Mouse (Mus musculus) C2C12 (cell line): ENCODE data around the gene Tbc1d8. TPM values are rescaled to one million over a fixed set of nuclear protein-coding genes. Genes with fewer than 3 reads are reported as not detected.

Source experiments
- H3K27me3 ChIP-seq: one replicate; pipeline ENCODE4 v1.6.1; 2011; ENCODE audit not compliant: control insufficient read depth, insufficient read depth, insufficient read length
- H3K36me3 ChIP-seq: one replicate; pipeline ENCODE4 v1.6.1; 2011; ENCODE audit not compliant: control insufficient read depth, insufficient read depth
- H3K4me3 ChIP-seq: one replicate; pipeline ENCODE4 v1.5.1; 2011; ENCODE audit warnings: mild to moderate bottlenecking, control low read depth; ENCODE audit not compliant: poor library complexity, insufficient read depth, severe bottlenecking
- H3K79me2 ChIP-seq: one replicate; pipeline ENCODE4 v1.6.1; 2011; ENCODE audit not compliant: control insufficient read depth, insufficient read depth
- H3K79me3 ChIP-seq: one replicate; pipeline ENCODE4 v1.6.1; 2011; ENCODE audit warnings: low read depth, control low read depth
- H3ac ChIP-seq: one replicate; pipeline ENCODE3; 2011; ENCODE audit warnings: low read depth; ENCODE audit not compliant: control insufficient read depth, insufficient read length
- CEBPB ChIP-seq: IDR thresholded peaks from one replicate; pipeline ENCODE4 v1.6.1; 2011; ENCODE audit warnings: low read depth, mild to moderate bottlenecking, control low read depth, moderate library complexity
- CTCF ChIP-seq: IDR thresholded peaks from one replicate; pipeline ENCODE4 v1.5.1; 2011; ENCODE audit not compliant: control insufficient read depth, insufficient read depth, insufficient read length
- FOSL1 ChIP-seq: IDR thresholded peaks from one replicate; pipeline ENCODE4 v1.8.0; 2011; ENCODE audit warnings: mild to moderate bottlenecking, low read length; ENCODE audit not compliant: poor library complexity, insufficient read depth, severe bottlenecking
- MAX ChIP-seq: IDR thresholded peaks from one replicate; pipeline ENCODE4 v1.6.1; 2011; ENCODE audit warnings: mild to moderate bottlenecking, control low read depth
- MYOD1 ChIP-seq: IDR thresholded peaks from one replicate; pipeline ENCODE4 v1.6.1; 2011; ENCODE audit warnings: low read depth; ENCODE audit not compliant: control insufficient read depth, insufficient read length
- MYOG ChIP-seq: IDR thresholded peaks from one replicate; pipeline ENCODE4 v1.6.1; 2011; ENCODE audit not compliant: control insufficient read depth, insufficient read length; ENCODE audit errors: extremely low read depth
- USF1 ChIP-seq: IDR thresholded peaks from one replicate; pipeline ENCODE4 v1.6.1; 2011; ENCODE audit warnings: low read depth, mild to moderate bottlenecking, control low read depth, moderate library complexity
- polyA plus RNA-seq: library from polyadenylated mRNA; unstranded; fragments of >200 nt; fragmentation: generic; extraction: Trizol; gene quantifications from one replicate; pipeline ENCODE4 v1.2.1, GENCODE M21; 2012; ENCODE audit warnings: missing spikeins

The Tbc1d8 gene
- polyA plus RNA-seq, 1 experiment = 0.43 TPM

DNA sequence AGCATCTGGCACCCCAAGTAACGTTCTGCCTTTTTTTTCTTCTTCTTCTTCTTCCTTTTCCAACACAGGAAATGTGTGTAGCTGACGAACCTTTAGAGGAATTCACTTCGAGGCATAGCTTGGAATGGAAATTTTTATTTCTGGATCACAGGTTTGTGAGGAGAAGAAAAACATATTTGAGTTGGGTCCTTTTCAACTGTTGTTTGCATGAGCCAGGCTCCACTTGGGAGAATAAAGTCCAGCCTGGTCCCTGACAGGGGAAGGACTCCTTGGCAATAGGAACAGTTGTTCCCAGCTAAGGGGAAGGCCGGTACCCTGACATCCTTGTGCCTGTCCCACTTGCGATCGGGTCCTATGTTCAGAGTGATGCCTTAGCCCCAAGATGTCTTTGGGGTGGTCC lies 153.3 kb downstream of the Tbc1d8 start:
- Histone ChIP-seq H3K79me3 (no peaks in the 10 kb centered on the region), H3ac (no peak overlapping the region), H3K4me3 (no peak overlapping the region), H3K79me2 (no peaks in the 10 kb centered on the region), H3K27me3 (no peaks in the 10 kb centered on the region), H3K36me3 (no peaks in the 10 kb centered on the region)
- TF ChIP-seq MYOG (no peak), CTCF (no peak), MYOD1 (no peak), USF1 (no peak), FOSL1 (no peak), CEBPB (no peak), MAX (no peak)

- TF ChIP-seq CTCF (no peak), FOSL1 (no peak), CEBPB (no peak), USF1 (no peak), MAX (no peak), MYOD1 (no peak), MYOG (no peak)
- no peak overlapping the region for H3K4me3 ChIP-seq
These were observed 156.6 kb downstream of the Tbc1d8 start for GRCm38 (mm10) chr1:39321954-39322353.

More at GRCm38 (mm10) chr1:39321954-39322353, 156.6 kb downstream of the Tbc1d8 start:
- no peaks in the 10 kb centered on the region for H3K27me3 ChIP-seq
- H3K79me2 ChIP-seq = no peaks in the 10 kb centered on the region
- no peak overlapping the region for H3ac ChIP-seq
- no peaks in the 10 kb centered on the region for H3K36me3 ChIP-seq
- no peaks in the 10 kb centered on the region for H3K79me3 ChIP-seq

Other genes starting within 250 kb of the Tbc1d8 start
- 1,915 TPM for gene Rpl31, start 110.9 kb downstream of the Tbc1d8 start, polyA plus RNA-seq
- 20.4 TPM for gene Cnot11, start 56.2 kb upstream of the Tbc1d8 start, polyA plus RNA-seq
- 23.0 TPM for gene Rnf149, start 98.7 kb upstream of the Tbc1d8 start, polyA plus RNA-seq
- gene Creg2, start 172.7 kb upstream of the Tbc1d8 start, polyA plus RNA-seq = not detected
- 0.02 TPM for gene Rfx8, start 242.2 kb upstream of the Tbc1d8 start, polyA plus RNA-seq